Mouse (Mus musculus) liver, adult 2 months (tissue): Measurements from ENCODE around the gene Slc7a6.

Source experiments
- CTCF ChIP-seq: fragments of 200-500 bp; IDR thresholded peaks from 2 replicates; pipeline ENCODE4 v1.5.1; 2011; ENCODE audit warnings: low read depth, low read length, control low read depth
- POLR2A ChIP-seq: fragments of 200-500 bp; IDR thresholded peaks from 2 replicates; pipeline ENCODE4 v1.6.1; 2011; ENCODE audit warnings: low read length, control low read depth; ENCODE audit not compliant: insufficient read depth; ENCODE audit errors: extremely low read depth

- TF ChIP-seq POLR2A (no peak), CTCF (no peak)
Observed at GRCm38 (mm10) chr8:106169017-106169933, 618 bp downstream of the Slc7a6 start.
